Mouse (Mus musculus) heart, postnatal 0 days (tissue): ENCODE measurements at regions not wholly inside any gene's neighbourhood (a gene's known extent, or its start where the extent isn't known, plus 50 kb on each side); places are given as distances from the start of the nearest gene placed in this dataset.

Source experiments
- CTCF ChIP-seq: IDR thresholded peaks from 2 replicates; pipeline ENCODE4 v1.5.1; 2016; ENCODE audit warnings: antibody characterized with exemption, control low read depth, low read depth
- EP300 ChIP-seq: IDR thresholded peaks from 2 replicates; pipeline ENCODE4 v1.6.1; 2016; ENCODE audit warnings: antibody characterized with exemption, low read depth

DNA sequence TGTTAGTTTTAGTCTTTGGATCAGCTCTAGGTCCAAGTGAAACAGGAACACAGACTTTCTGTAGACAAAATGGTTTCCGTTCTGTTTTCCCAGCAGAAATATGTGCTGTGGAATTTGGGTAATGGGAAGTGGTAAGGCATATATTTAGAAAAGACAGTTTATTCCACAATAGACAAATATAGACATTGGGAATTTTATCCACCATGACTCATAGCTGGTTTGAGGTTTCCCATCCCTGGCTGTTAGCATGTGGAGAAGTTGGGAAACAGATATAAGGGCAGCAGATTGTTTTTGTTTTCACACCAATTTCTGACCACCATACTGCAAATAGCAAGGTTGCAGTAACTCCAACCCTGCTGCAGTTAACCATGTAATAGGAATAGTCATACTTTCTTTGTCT, 385.0 kb upstream of the Adam34 start:
- TF ChIP-seq CTCF, result no peak
- no peak for TF ChIP-seq EP300
